Mouse (Mus musculus) embryonic facial prominence, embryonic 14.5 days (tissue): ENCODE data around the gene B3gat3. TPM values are rescaled to one million over a fixed set of nuclear protein-coding genes. Genes with fewer than 3 reads are reported as not detected.

Source experiments
- ATAC-seq: fragments of 200-750 bp; cut with Nextera tagmentation; 2 replicates; pipeline ENCODE4 v1.8.0; 2017; ENCODE audit warnings: low read depth, moderate number of reproducible peaks, moderate TSS enrichment
- DNase-seq: peaks from one replicate; pipeline ENCODE4 v3.0.0-alpha.2; 2015; ENCODE audit warnings: low spot score
- H3K27ac ChIP-seq: fragments of 300-500 bp; sonication (generic); replicated peaks from 2 replicates; pipeline ENCODE4 v1.5.1; 2014; ENCODE audit warnings: low read depth, mild to moderate bottlenecking, low read length, moderate library complexity
- H3K27me3 ChIP-seq: fragments of 300-500 bp; sonication (generic); replicated peaks from 2 replicates; pipeline ENCODE4 v1.6.1; 2014; ENCODE audit warnings: low read length; ENCODE audit not compliant: control insufficient read depth, insufficient read depth
- H3K36me3 ChIP-seq: fragments of 300-500 bp; sonication (generic); 2 replicates; pipeline ENCODE4 v1.6.1; 2014; ENCODE audit warnings: low read length, mixed read lengths; ENCODE audit not compliant: control insufficient read depth, insufficient read depth
- H3K4me1 ChIP-seq: fragments of 300-500 bp; sonication (generic); 2 replicates; pipeline ENCODE4 v1.6.1; 2014; ENCODE audit warnings: antibody characterized with exemption, low read length; ENCODE audit not compliant: control insufficient read depth, insufficient read depth
- H3K4me2 ChIP-seq: fragments of 300-500 bp; sonication (generic); 2 replicates; pipeline ENCODE4 v1.6.1; 2014; ENCODE audit warnings: low read depth, mild to moderate bottlenecking, low read length, moderate library complexity, mixed read lengths
- H3K4me3 ChIP-seq: fragments of 300-500 bp; sonication (generic); 2 replicates; pipeline ENCODE4 v1.5.1; 2014; ENCODE audit warnings: low read depth, mild to moderate bottlenecking, low read length
- H3K9ac ChIP-seq: fragments of 300-500 bp; sonication (generic); 2 replicates; pipeline ENCODE4 v1.6.1; 2014; ENCODE audit warnings: low read depth, mild to moderate bottlenecking, low read length, moderate library complexity, mixed read lengths
- H3K9me3 ChIP-seq: fragments of 300-500 bp; sonication (generic); 2 replicates; pipeline ENCODE4 v1.6.1; 2016; ENCODE audit warnings: low read length; ENCODE audit not compliant: control insufficient read depth
- WGBS: fragments of 180-500 bp; shearing (Covaris S2); extraction: QIAGEN DNeasy Blood & Tissue Kit; methylation state at CpG from one replicate; pipeline ENCODE4 v1.1.7; 2014; 5-methylcytosine and 5-hydroxymethylcytosine counted together
- polyA plus RNA-seq: library from polyadenylated mRNA; unstranded; fragments of >200 nt; fragmentation: Nextera tagmentation; extraction: Ambion mirVana; gene quantifications from 2 replicates; pipeline ENCODE4 v1.2.1, GENCODE M21; 2014

B3gat3 gene
- polyA plus RNA-seq, 1 experiment from 2014 or later = 42.4 TPM

GRCm38 (mm10) chr19:8953135-8954039 is 33.2 kb downstream of the B3gat3 start, which contains the start of gene Tut1:
Gene Tut1, plus strand, starts transcription at chr19:8953847.
- Histone ChIP-seq H3K36me3 (peaks cover 72% of the 10 kb centered on the region), H3K4me2 (peak within 1 kb of the TSS; percentile 84), H3K4me1 (no peaks in the 10 kb centered on the region; the same call in 1 of the 2 replicates), H3K9ac (peak within 1 kb of the TSS; percentile 73), H3K9me3 (no peaks in the 10 kb centered on the region), H3K27me3 (no peaks in the 10 kb centered on the region), H3K27ac (peak within 1 kb of the TSS; percentile 76), H3K4me3 (peak within 1 kb of the TSS; percentile 70)
- peak; percentile 99 for DNase-seq
- ATAC-seq = peak; percentile 97
- 3% methylated on average over 46 of the region's 46 CpGs for WGBS

GRCm38 (mm10) chr19:8954171-8954570 is 34.0 kb downstream of the B3gat3 start:
- Histone ChIP-seq H3K4me3 (peak overlapping the region; percentile 70), H3K27me3 (no peaks in the 10 kb centered on the region), H3K4me1 (no peaks in the 10 kb centered on the region; the same call in 1 of the 2 replicates), H3K27ac (peak overlapping the region; percentile 69), H3K9ac (peak overlapping the region; percentile 73), H3K9me3 (no peaks in the 10 kb centered on the region), H3K4me2 (peak overlapping the region; percentile 84), H3K36me3 (peaks cover 71% of the 10 kb centered on the region)
- 4% methylated on average over 9 of the region's 9 CpGs for WGBS
- ATAC-seq = no peak
- DNase-seq = no peak

GRCm38 (mm10) chr19:8962256-8962655 is 42.1 kb downstream of the B3gat3 start:
- Histone ChIP-seq H3K9ac (no peak overlapping the region), H3K4me2 (no peak overlapping the region), H3K36me3 (peaks cover 84% of the 10 kb centered on the region), H3K4me3 (no peak overlapping the region), H3K9me3 (no peaks in the 10 kb centered on the region), H3K4me1 (0 out of 2 replicates have a peak, but pooled peaks cover 5% of the 10 kb centered on the region), H3K27me3 (no peaks in the 10 kb centered on the region), H3K27ac (no peak overlapping the region)
- DNase-seq (no peak), ATAC-seq (no peak)
- 83% methylated on average over 2 of the region's 2 CpGs for WGBS

GRCm38 (mm10) chr19:8965075-8965474 is 44.9 kb downstream of the B3gat3 start:
- DNase-seq = no peak
- Histone ChIP-seq H3K9me3 (no peaks in the 10 kb centered on the region), H3K9ac (peak overlapping the region; percentile 76; the same call in 1 of the 2 replicates), H3K27ac (peak overlapping the region; percentile 98; the same call in 1 of the 2 replicates), H3K27me3 (no peaks in the 10 kb centered on the region), H3K4me2 (no peak overlapping the region), H3K4me3 (no peak overlapping the region), H3K4me1 (peaks cover 10% of the 10 kb centered on the region; the same call in 1 of the 2 replicates), H3K36me3 (peaks cover 76% of the 10 kb centered on the region)
- ATAC-seq = no peak
- 88% methylated on average over 11 of the region's 11 CpGs for WGBS

- Histone ChIP-seq H3K4me1 (peaks cover 10% of the 10 kb centered on the region; the same call in 1 of the 2 replicates), H3K36me3 (peaks cover 76% of the 10 kb centered on the region), H3K27ac (peak overlapping the region; percentile 98), H3K9me3 (no peaks in the 10 kb centered on the region), H3K4me3 (peak overlapping the region; percentile 83), H3K9ac (peak overlapping the region; percentile 76), H3K27me3 (no peaks in the 10 kb centered on the region), H3K4me2 (peak overlapping the region; percentile 59)
- DNase-seq (no peak), ATAC-seq (no peak)
- WGBS = 68% methylated on average over 8 of the region's 8 CpGs
These were observed 45.6 kb downstream of the B3gat3 start for GRCm38 (mm10) chr19:8965771-8966170.

DNA sequence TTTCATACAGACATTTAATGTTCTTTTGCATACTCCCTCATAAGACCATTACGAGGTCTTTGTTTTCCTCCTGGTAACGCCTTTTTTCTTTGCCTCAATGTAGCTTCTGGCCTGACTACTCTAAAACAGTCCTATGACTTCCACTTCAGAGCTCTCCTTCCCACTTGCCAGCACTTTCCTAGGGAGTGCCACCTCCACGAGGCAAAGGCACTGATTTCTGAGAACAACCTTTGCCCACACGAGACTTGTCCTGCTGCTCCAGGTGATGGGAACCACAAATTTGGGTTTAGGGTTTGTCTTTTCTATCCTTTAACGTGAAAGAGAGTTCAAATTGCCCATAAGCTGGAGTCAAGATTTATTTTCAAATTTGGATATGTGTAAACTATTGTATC is 46.0 kb downstream of the B3gat3 start:
- no peaks in the 10 kb centered on the region for H3K27me3 ChIP-seq
- no peak for DNase-seq
- peaks cover 76% of the 10 kb centered on the region for H3K36me3 ChIP-seq
- no peak for ATAC-seq
- 29% methylated on average over 5 of the region's 5 CpGs for WGBS
- peak overlapping the region; percentile 98 for H3K27ac ChIP-seq
- H3K9ac ChIP-seq = peak overlapping the region; percentile 76
- peak overlapping the region; percentile 59 for H3K4me2 ChIP-seq
- peak overlapping the region; percentile 83 for H3K4me3 ChIP-seq
- H3K9me3 ChIP-seq = no peaks in the 10 kb centered on the region
- H3K4me1 ChIP-seq = peaks cover 10% of the 10 kb centered on the region; the same call in 1 of the 2 replicates

GRCm38 (mm10) chr19:8966590-8967372 is 46.6 kb downstream of the B3gat3 start, which contains the start of gene Eef1g:
Gene Eef1g, plus strand, starts transcription at chr19:8967041.
- no peaks in the 10 kb centered on the region for H3K27me3 ChIP-seq
- under 1% methylated on average over 49 of the region's 52 CpGs for WGBS
- peaks cover 76% of the 10 kb centered on the region for H3K36me3 ChIP-seq
- peak within 1 kb of the TSS; percentile 90 for H3K9ac ChIP-seq
- ATAC-seq (peak; percentile 99), DNase-seq (peak; percentile 100)
- H3K27ac ChIP-seq = peak within 1 kb of the TSS; percentile 98
- peaks cover 10% of the 10 kb centered on the region; the same call in 1 of the 2 replicates for H3K4me1 ChIP-seq
- H3K9me3 ChIP-seq = no peaks in the 10 kb centered on the region
- H3K4me3 ChIP-seq = peak within 1 kb of the TSS; percentile 83
- H3K4me2 ChIP-seq = peak within 1 kb of the TSS; percentile 71

- Histone ChIP-seq H3K4me1 (peaks cover 10% of the 10 kb centered on the region; the same call in 1 of the 2 replicates), H3K9ac (peak overlapping the region; percentile 90), H3K9me3 (no peaks in the 10 kb centered on the region), H3K27ac (peak overlapping the region; percentile 80), H3K36me3 (peaks cover 76% of the 10 kb centered on the region), H3K27me3 (no peaks in the 10 kb centered on the region), H3K4me3 (peak overlapping the region; percentile 83), H3K4me2 (peak overlapping the region; percentile 71)
- no peak for ATAC-seq
- 0% methylated on average over 8 of the region's 8 CpGs for WGBS
- no peak for DNase-seq
These were observed 47.2 kb downstream of the B3gat3 start for GRCm38 (mm10) chr19:8967373-8967743.
